8 mouse cellular contexts compared by ENCODE assay signal in genomic region chr11:82389396-82390291, GRCm38 (mm10). TPM values are rescaled to one million over a fixed set of nuclear protein-coding genes. Genes with fewer than 3 reads are reported as not detected.
DNase-seq lines count a peak whose midpoint lies in the region; ATAC-seq and TF ChIP-seq lines count a peak whose summit lies in the region.

No protein-coding gene starts in this region.

- peaks cover 59% of the 10 kb centered on the region for H3K27me3 ChIP-seq in lung, postnatal 0 days (replicated peaks; ENCODE audit: insufficient read depth, low read length)
- H3K27me3 ChIP-seq in forebrain, embryonic 15.5 days = peaks cover 38% of the 10 kb centered on the region
- peaks cover 98% of the 10 kb centered on the region for H3K27me3 ChIP-seq in limb, embryonic 12.5 days

- no peak overlapping the region for H3K9ac ChIP-seq in lung, postnatal 0 days (replicated peaks; ENCODE audit: low read depth)
- peak overlapping the region; percentile 59 for H3K9ac ChIP-seq in forebrain, embryonic 15.5 days (replicated peaks)
- peak overlapping the region; percentile 51 for H3K9ac ChIP-seq in limb, embryonic 12.5 days (replicated peaks)

- DNase-seq in adrenal gland, postnatal 14 days = peak; percentile 8
- DNase-seq in adrenal gland, adult 18-20 months (ENCODE audit: low spot score in 2 of 2) = no peak
- no peak for DNase-seq in lung, postnatal 0 days (ENCODE audit: low spot score)
- DNase-seq in lung, postnatal 4 days = no peak
- peak; percentile 78 for DNase-seq in retina, postnatal 1 day
- no peak for DNase-seq in spleen, adult 12 weeks (ENCODE audit: low spot score)

- H3K4me3 ChIP-seq in lung, postnatal 0 days (ENCODE audit: low read depth, low read length) = peak overlapping the region; percentile 35
- H3K4me3 ChIP-seq in forebrain, embryonic 15.5 days = peak overlapping the region; percentile 74
- H3K4me3 ChIP-seq in limb, embryonic 12.5 days (replicated peaks) = peak overlapping the region; percentile 59

- no peak for ATAC-seq in lung, postnatal 0 days
- peak; percentile 49 for ATAC-seq in forebrain, embryonic 15.5 days (replicated peaks)
- no peak; the same call in 1 of the 2 replicates for ATAC-seq in limb, embryonic 12.5 days (ENCODE audit: insufficient number of reproducible peaks, insufficient read depth, low FRiP score, low TSS enrichment, low read depth)

- no peak overlapping the region for H3K27ac ChIP-seq in lung, postnatal 0 days (ENCODE audit: low read length)
- H3K27ac ChIP-seq in forebrain, embryonic 15.5 days (replicated peaks) = no peak overlapping the region
- H3K27ac ChIP-seq in limb, embryonic 12.5 days = no peak overlapping the region

- H3K9me3 ChIP-seq in lung, postnatal 0 days (ENCODE audit: low read length) = no peaks in the 10 kb centered on the region
- no peaks in the 10 kb centered on the region for H3K9me3 ChIP-seq in forebrain, embryonic 15.5 days
- no peaks in the 10 kb centered on the region for H3K9me3 ChIP-seq in limb, embryonic 12.5 days

- H3K4me2 ChIP-seq in lung, postnatal 0 days (replicated peaks; ENCODE audit: low read depth, low read length) = peak overlapping the region; percentile 61
- H3K4me2 ChIP-seq in forebrain, embryonic 15.5 days (replicated peaks) = peak overlapping the region; percentile 100
- peak overlapping the region; percentile 93 for H3K4me2 ChIP-seq in limb, embryonic 12.5 days

- TF ChIP-seq EP300 in lung, postnatal 0 days (IDR thresholded peaks at IDR 0.05) = no peak

- TF ChIP-seq CTCF in lung, postnatal 0 days (IDR thresholded peaks at IDR 0.05) = no peak

- no peaks in the 10 kb centered on the region for H3K4me1 ChIP-seq in lung, postnatal 0 days (ENCODE audit: insufficient read depth, low read depth, low read length)
- H3K4me1 ChIP-seq in forebrain, embryonic 15.5 days = peaks cover 35% of the 10 kb centered on the region
- H3K4me1 ChIP-seq in limb, embryonic 12.5 days (replicated peaks) = peaks cover 29% of the 10 kb centered on the region

- H3K36me3 ChIP-seq in lung, postnatal 0 days (ENCODE audit: insufficient read depth, low read length) = no peaks in the 10 kb centered on the region
- H3K36me3 ChIP-seq in forebrain, embryonic 15.5 days = no peaks in the 10 kb centered on the region
- H3K36me3 ChIP-seq in limb, embryonic 12.5 days = no peaks in the 10 kb centered on the region

- WGBS in lung, postnatal 0 days = 3% methylated on average over 51 of the region's 69 CpGs
- 1% methylated on average over 69 of the region's 69 CpGs for WGBS in forebrain, embryonic 15.5 days
- 2% methylated on average over 69 of the region's 69 CpGs for WGBS in limb, embryonic 12.5 days

RNA-seq across cellular contexts. Expression of gene Tmem132e, which starts 0.9 kb away (rescaled TPM):
- total RNA-seq in adrenal gland, postnatal 14 days (2021) = 0.85 and 0.90 TPM in 2 replicates
- 1 to 10 TPM in 1 of 2 experiments, under 1 TPM in 1; 0.89 to 1.5 TPM for total RNA-seq in adrenal gland, adult 18-20 months (2021)
- 0.04 TPM in 1 of 2 replicates, not detected in the other for polyA plus RNA-seq in lung, postnatal 0 days (2015; fragmentation: Nextera tagmentation; extraction: Ambion mirVana)
- polyA plus RNA-seq in forebrain, embryonic 15.5 days (2015; fragmentation: Nextera tagmentation; extraction: Ambion mirVana) = 0.69 and 1.0 TPM in 2 replicates
- 0.70 and 0.76 TPM in 2 replicates for polyA plus RNA-seq in limb, embryonic 12.5 days (2016; fragmentation: Nextera tagmentation; extraction: Ambion mirVana)

Comparison
In these comparisons a context has a peak if more than half of its experiments do, and no peak if none do; other contexts are left out.
1. DNase-seq: peak in adrenal gland, postnatal 14 days (single experiment) and retina, postnatal 1 day (single experiment); none in adrenal gland, adult 18-20 months (0 of 2), lung, postnatal 0 days (single experiment), lung, postnatal 4 days (0 of 2) and spleen, adult 12 weeks (single experiment).
2. Peak in every context shown above with its lines, with median percentiles within 50 percentile points of each other: H3K4me2 ChIP-seq and H3K4me3 ChIP-seq.